In genomic region chr13:112471201-112471600, GRCm38 (mm10) we compare ENCODE assay signal across 15 mouse cellular contexts.
"Had no signal": no experiment of that assay in that cellular context is flagged by ENCODE, and none has a peak within 500 bp of the region (broad histone marks: within the 10 kb centered on the region; RNA-seq: fewer than 3 reads in every experiment).

No protein-coding gene starts in this region.

- H3K9ac ChIP-seq: lung, embryonic 14.5 days; midbrain, embryonic 12.5 days; neural tube, embryonic 12.5 days; stomach, embryonic 15.5 days had no signal

- H3K27me3 ChIP-seq: megakaryocyte, embryonic 14.5 days; midbrain, embryonic 12.5 days; neural tube, embryonic 12.5 days; stomach, embryonic 15.5 days had no signal

- H3K4me3 ChIP-seq: megakaryocyte, embryonic 14.5 days; midbrain, embryonic 12.5 days; neural tube, embryonic 12.5 days; stomach, embryonic 15.5 days had no signal

- H3K4me1 ChIP-seq: midbrain, embryonic 12.5 days; neural tube, embryonic 12.5 days had no signal

- ATAC-seq: midbrain, embryonic 16.5 days had no signal

- H3K9me3 ChIP-seq: midbrain, embryonic 12.5 days; neural tube, embryonic 12.5 days; stomach, embryonic 15.5 days had no signal

- DNase-seq: lung, adult 18-20 months; lung, embryonic 14.5 days; lung, postnatal 10 days; midbrain, embryonic 14.5 days; right cerebral cortex, postnatal 14 days; thymus, adult 2 months; thymus, postnatal 25 days; thymus, postnatal 4 days had no signal

- H3K4me2 ChIP-seq: lung, embryonic 14.5 days; midbrain, embryonic 12.5 days; neural tube, embryonic 12.5 days; stomach, embryonic 15.5 days had no signal

- H3K27ac ChIP-seq: macrophage; midbrain, embryonic 12.5 days; neural tube, embryonic 12.5 days; stomach, embryonic 15.5 days; stomach, postnatal 0 days had no signal
